Mouse (Mus musculus): Measurements from ENCODE around the gene Zbed4.
"Not testable (repeated sequence)": the region's sequence is repeated elsewhere in the genome, so short reads cannot be mapped to it uniquely, and the experiment has no call there.

The Zbed4 gene

GRCm38 (mm10) chr15:88751564-88752402 is at the start of gene Zbed4:
TSS of gene Zbed4 (plus strand) at chr15:88751660.
- no peak for DNase-seq

- no peak for DNase-seq
Observed at GRCm38 (mm10) chr15:88702501-88702900, 49.0 kb upstream of the Zbed4 start.

DNA sequence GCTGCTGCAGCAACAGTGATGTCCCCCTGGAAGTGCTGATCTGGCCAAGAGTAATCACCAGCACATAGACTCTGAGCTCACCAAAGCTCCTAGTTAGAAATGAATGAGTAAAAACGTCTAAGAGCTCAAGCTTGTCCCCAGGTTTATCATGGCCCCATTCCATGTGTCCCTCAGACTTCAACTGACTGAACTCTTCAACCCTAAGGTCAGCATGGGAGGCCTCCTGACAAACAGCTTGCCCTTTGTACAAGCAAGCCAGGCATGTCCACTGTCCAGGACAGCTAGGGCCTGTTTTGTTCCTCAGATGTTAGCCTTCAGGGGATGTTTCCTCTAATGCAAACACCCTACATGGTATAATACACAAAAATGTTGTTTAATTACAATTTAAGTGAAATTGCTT is 47.2 kb upstream of the Zbed4 start:
- DNase-seq, result no peak

GRCm38 (mm10) chr15:88706320-88706719 is 45.1 kb upstream of the Zbed4 start:
- DNase-seq, result no peak

- DNase-seq, result not testable (repeated sequence)
Observed at GRCm38 (mm10) chr15:88706987-88707386, 44.5 kb upstream of the Zbed4 start.

GRCm38 (mm10) chr15:88708204-88708603 is 43.3 kb upstream of the Zbed4 start:
- DNase-seq, result no peak

DNA sequence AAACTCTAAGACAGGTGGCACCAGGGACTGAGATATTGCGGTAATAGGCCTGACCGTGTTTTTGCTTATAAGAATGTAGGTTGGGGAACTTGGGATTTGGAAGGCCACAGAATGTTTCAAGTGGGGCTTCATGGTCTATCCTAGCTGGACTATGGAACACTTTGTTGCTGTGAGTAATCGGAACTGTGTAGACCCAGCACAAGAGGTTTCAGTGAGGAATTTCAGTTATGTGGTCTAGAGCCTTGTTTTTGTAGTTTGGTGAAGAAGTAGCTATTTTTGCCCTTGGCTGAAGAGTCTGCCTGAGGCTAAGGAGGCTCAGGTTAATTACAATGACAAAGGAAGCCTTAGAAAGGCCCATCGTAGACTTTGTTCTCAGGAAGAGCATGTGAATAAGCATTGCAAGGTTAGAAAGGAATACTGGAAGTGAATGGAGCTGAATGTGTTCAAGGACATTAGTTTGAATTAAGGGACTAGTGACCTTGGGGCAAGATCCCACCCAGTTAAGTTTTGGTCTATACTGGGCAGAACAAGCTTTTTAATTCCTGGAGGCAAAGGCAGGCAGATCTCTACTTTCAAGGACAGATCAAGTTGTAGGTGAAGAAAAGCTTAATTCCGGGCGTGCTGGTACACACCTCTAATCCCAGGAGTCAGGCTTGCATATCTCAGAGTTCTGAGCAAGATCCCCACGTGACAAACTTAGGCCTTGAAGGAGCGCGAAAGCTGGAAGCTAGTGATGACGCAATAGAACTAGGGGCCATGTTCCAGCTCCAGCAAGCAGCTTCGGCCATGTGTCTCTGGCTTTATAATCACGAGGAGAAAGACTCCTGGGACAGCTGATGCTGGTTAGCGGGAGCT is 42.6 kb upstream of the Zbed4 start:
- DNase-seq, result no peak

DNA sequence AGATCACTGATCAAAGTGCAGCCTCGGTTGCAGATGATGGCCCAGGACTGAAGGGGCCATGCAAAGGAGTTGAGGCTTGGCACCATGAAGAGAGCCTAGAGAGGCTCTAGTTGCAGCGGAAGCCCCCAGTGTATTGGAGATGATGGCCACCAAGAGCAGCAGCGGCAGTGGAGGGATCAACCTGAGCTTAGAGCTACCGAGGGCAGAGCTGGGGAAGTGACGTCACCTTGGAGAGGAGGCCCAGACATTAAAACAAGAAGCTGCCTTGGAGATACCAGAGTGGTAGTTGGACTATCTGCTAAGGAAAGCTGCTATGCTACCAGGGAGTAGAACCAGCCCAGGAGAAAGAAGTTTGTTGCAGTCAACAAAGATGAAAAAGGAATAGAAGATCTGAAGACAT is 41.6 kb upstream of the Zbed4 start:
- DNase-seq, result no peak

DNA sequence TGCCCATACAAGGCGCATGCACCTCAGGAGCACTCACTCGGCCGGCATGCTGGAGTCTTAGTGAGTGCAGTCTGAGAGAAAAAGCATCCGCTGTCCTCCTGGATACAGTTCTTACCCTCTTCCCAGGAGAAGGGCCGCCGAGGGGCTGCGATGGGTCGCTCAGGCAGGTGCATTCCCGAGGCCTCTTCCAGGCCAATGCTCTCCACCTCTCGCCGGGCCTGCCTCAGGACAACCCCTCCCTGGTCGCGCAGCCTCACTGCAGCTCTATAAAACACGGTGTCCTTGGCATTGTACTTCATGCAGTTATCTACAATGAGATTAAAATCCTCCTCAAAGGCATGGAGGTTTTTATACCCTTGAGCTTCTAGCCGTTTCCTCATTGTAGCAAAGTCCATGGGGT is 39.0 kb upstream of the Zbed4 start:
- no peak for DNase-seq

DNA sequence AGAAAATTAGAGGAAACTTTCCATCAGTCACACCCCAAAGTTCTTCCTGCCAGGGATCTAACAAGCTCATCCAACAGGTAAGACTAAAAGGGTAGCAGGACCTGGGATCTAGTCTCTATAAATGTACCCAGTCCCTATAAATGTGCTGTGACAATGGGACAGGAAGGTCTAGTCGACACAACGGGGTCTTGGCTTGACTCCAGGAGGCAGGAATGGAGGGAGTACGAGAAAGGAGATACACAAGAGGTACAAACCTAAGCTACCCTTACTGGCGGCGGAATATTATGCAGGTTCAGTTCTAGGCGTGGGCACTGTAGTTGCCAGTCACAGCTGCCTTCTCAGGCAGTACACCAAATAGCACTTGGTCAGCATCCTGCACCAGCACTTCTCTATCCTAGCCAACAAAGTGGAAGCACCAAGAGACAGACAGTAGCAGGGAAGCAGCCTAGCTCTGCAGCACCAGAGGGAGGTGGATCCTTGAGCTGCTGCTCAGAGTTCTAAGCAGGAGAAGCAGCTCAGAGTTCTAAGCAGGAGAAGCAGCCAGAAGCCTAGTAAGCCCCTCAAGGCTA is 37.4 kb upstream of the Zbed4 start:
- DNase-seq, result no peak

DNA sequence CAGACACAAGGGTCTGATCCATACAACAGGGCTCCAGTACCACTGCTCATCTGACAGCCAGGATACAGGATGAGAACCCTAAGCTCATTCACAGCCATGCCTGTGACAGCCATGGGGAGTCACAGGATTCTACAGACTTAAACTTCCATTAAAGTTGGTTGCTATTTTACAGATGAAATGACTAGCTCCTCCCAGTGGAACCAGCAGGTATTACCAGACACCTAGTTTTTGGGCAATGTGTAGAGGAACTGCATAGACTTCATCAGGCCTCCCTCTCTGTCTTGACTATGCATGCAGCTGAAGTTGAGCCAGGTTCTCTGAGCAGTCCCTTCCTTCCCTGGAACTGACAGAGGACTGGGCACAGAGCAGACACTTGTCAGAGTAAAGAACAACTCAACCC is 35.1 kb upstream of the Zbed4 start:
- no peak for DNase-seq

- DNase-seq, result no peak
Observed at GRCm38 (mm10) chr15:88717239-88717638, 34.2 kb upstream of the Zbed4 start.

DNA sequence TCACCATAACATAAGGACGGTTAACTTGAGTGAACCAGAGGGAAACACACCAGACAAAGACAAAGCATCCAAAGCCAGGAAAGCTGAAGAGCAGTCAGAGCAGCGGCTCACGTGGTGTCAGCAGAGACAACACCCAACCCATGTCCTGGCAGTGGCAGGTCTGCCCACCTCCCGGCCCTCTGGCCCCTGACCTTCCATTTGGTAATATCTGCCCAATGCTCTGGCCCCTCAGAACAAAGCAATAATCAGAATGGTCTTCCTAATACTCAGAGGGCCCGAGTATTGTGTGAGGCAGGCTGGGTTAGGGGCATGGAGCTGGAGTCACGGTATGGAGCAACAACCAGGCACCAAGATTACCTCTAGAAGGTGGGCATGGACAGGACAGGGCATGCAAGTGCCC is 28.3 kb upstream of the Zbed4 start:
- no peak for DNase-seq

DNA sequence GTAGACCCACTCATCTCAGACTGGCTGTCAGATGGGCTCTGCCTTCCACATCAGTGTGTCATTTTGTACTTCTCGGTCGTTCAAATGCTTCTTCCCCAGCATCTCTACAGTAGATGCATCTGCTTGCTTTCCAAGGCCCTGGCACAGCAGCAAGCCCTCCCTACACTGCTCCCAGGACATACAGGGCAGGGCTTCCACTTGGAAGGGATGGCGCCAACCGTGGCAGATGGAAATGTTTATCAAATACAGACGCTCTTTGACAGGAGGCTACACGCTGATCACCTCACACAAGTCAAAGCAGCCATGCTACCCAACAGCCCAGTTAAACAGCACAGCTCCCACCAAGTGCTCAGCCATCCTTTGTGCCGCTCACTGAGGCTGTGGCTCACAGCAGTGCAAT is 27.1 kb upstream of the Zbed4 start:
- peak; percentile 66 for DNase-seq

DNA sequence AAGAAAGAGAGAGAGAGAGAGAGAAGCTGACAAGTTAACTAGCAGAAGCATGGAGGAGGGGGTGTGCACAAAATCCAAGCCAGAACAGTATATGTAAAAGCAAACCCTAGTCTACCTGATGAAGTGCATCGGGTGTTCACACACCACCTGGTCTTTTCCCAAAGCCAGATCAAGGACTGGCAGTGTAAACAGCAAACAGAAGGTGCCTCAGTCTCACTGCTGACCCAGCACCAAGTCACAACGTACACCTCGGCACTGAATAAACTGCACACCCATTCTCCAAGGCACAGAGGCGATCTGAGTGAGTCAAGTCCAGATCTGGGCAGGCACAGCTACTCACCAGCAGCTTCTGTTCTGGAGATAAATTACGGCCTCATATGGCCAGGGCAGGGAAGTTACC is 26.4 kb upstream of the Zbed4 start:
- DNase-seq, result peak; percentile 30

DNA sequence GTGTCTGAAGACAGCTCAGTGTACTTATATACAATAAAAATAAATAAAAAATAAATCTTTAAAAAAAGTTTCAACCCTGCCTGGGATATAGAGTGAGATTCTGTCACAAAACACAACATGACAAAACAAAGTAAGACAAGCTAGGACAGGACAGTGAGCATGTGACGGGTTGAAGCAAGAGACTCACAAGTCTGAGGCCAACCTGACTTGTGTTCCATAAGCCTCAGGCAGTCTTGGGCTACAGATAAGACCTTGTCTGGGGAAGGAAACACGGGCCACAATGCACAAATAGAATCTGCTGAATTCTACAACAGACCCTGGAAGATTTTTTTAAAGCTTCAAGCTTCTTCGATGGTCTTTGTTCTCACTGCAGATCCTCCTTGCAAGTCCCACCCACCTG is 24.3 kb upstream of the Zbed4 start:
- DNase-seq, result no peak

GRCm38 (mm10) chr15:88730717-88731116 is 20.7 kb upstream of the Zbed4 start:
- no peak for DNase-seq

GRCm38 (mm10) chr15:88732405-88733020 is 18.9 kb upstream of the Zbed4 start:
- DNase-seq, result no peak

GRCm38 (mm10) chr15:88733041-88733751 is 18.3 kb upstream of the Zbed4 start:
- DNase-seq, result peak; percentile 54

DNA sequence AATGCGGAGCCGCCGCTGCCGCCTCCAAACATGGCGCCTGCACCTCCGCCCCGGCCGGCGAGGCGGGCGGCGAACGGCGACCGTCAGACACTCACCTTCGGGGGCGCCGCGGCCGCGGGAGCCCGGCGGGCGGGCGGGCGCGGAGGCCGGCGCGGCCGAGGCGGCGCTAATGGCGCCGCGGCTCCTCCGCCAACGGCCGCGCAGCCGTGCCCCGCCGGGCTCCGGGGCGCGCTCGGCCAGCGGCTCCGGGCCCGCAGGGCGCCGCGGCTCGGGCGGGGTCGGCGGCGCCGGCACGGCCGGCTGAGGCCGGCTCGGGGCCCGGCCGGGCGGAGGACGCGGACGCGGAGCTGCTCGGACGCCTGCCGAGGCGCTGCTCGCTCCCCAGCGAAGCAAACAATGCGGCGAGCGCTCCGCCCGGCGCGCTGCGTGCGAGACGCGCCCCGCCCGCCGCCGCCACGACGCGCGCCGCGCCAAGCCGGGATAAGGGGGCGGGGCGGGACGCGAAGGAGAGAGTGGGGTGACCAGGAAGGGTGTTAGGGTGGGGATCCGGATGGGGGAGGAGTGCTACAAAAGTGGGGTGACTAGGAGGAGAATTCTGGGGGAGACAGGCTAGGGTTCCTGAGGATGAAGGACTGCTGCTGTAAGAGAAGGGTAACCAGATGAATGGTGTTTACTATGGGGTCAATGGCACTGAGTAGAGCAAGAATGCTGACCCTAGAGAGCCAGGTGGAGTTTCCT is 17.5 kb upstream of the Zbed4 start, which contains the start of gene Brd1:
TSS of gene Brd1 (minus strand) at position 400 of the 738 bp plus-strand sequence.
- DNase-seq, result peak; percentile 81

DNA sequence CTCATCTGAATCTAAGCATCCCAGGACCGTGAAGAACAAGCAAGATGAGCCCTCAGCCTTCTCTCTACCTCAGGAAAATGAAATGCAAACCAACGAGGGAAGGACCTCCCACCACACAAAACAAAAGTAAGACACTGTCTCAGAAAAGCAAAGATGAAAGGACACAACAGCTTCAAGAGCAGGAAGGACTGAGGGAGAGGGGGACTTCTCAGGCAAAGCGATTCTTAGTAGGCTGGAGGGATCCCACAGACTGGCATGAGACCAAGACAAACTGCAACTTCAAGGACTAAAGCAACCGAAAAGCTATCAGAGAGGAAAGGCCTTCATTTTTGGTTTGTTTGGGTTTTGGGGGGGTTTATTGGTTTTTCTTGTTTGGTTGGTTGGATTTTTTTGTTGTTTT is 15.3 kb upstream of the Zbed4 start:
- no peak for DNase-seq

GRCm38 (mm10) chr15:88738466-88738865 is 13.0 kb upstream of the Zbed4 start:
- no peak for DNase-seq

Data from cerebellum, adult 8-10 months (tissue).